Mouse (Mus musculus) adrenal gland, postnatal 36 days (tissue): Measurements from ENCODE around the gene Prox2. TPM values are rescaled to one million over a fixed set of nuclear protein-coding genes. Genes with fewer than 3 reads are reported as not detected.
"Not testable (repeated sequence)": the region's sequence is repeated elsewhere in the genome, so short reads cannot be mapped to it uniquely, and the experiment has no call there.

ENCODE experiments used
- DNase-seq, 2 experiments: peaks; one replicate each; pipeline ENCODE4 v3.0.0; 2021; ENCODE audit warnings: mixed read lengths in 1 of 2
- long read RNA-seq, 2 experiments: library from polyadenylated mRNA; stranded (forward); transcript quantifications; one replicate each; pipeline ENCODE4 v2.0.0; 2021; ENCODE audit warnings: borderline sequencing depth in 2 of 2
- total RNA-seq, 2 experiments: library from RNA; stranded (reverse); gene quantifications; 2 replicates each; pipeline ENCODE4 v1.2.3; 2021

Prox2 gene
- 1 to 10 TPM; 2.5 to 4.9 TPM for total RNA-seq
- long read RNA-seq, experiment 1, partial matches to known transcripts, result 2 of 4 reads
- long read RNA-seq, experiment 1, other reads (novel, unspliced or antisense), result 2 of 4 reads
- long read RNA-seq, experiment 2, result 0 reads

GRCm38 (mm10) chr12:85110698-85111592 lies at the start of gene Prox2, which contains the start of gene Dlst:
TSS of gene Prox2 (minus strand) at chr12:85110759.
TSS of gene Dlst (plus strand) at chr12:85110833.
- peak; percentile 93 to 94 for DNase-seq

GRCm38 (mm10) chr12:85159592-85159991 lies 49.0 kb upstream of the Prox2 start:
- no peak for DNase-seq

GRCm38 (mm10) chr12:85158801-85159200 lies 48.2 kb upstream of the Prox2 start:
- no peak for DNase-seq

GRCm38 (mm10) chr12:85157797-85158460 lies 47.4 kb upstream of the Prox2 start:
- DNase-seq, result no peak

- DNase-seq, result peak; percentile 33 to 36
These were observed 45.8 kb upstream of the Prox2 start for GRCm38 (mm10) chr12:85156324-85156723.

- DNase-seq, result no peak
These were observed 42.5 kb upstream of the Prox2 start for GRCm38 (mm10) chr12:85153011-85153410.

- peak; percentile 24 to 40 for DNase-seq
These were observed 40.6 kb upstream of the Prox2 start, which contains the start of gene Rps6kl1 for GRCm38 (mm10) chr12:85151002-85151774. TSS of gene Rps6kl1 (minus strand) at chr12:85151264.

GRCm38 (mm10) chr12:85150321-85151001 lies 39.9 kb upstream of the Prox2 start:
- DNase-seq, result no peak

- DNase-seq, result no peak
These were observed 36.3 kb upstream of the Prox2 start for GRCm38 (mm10) chr12:85146881-85147280.

GRCm38 (mm10) chr12:85146355-85146754 lies 35.8 kb upstream of the Prox2 start:
- DNase-seq, result no peak

- DNase-seq, result no peak
These were observed 35.1 kb upstream of the Prox2 start for GRCm38 (mm10) chr12:85145630-85146029.

- DNase-seq, result no peak
These were observed 34.3 kb upstream of the Prox2 start for GRCm38 (mm10) chr12:85144821-85145220.

GRCm38 (mm10) chr12:85144276-85144675 lies 33.7 kb upstream of the Prox2 start:
- DNase-seq, result not testable (repeated sequence)

GRCm38 (mm10) chr12:85142803-85143202 lies 32.2 kb upstream of the Prox2 start:
- DNase-seq, result peak; percentile 87 to 88

- no peak for DNase-seq
These were observed 30.5 kb upstream of the Prox2 start for GRCm38 (mm10) chr12:85141096-85141495.

GRCm38 (mm10) chr12:85140036-85140701 lies 29.6 kb upstream of the Prox2 start:
- peak in 1 of 2 experiments; percentile 17 for DNase-seq

GRCm38 (mm10) chr12:85136627-85137026 lies 26.1 kb upstream of the Prox2 start:
- DNase-seq, result no peak

- no peak for DNase-seq
These were observed 25.2 kb upstream of the Prox2 start for GRCm38 (mm10) chr12:85135513-85136470.

- DNase-seq, result no peak
These were observed 23.7 kb upstream of the Prox2 start for GRCm38 (mm10) chr12:85134043-85134794.
